Mouse (Mus musculus) kidney, embryonic 14.5 days (tissue): ENCODE measurements around the gene Epn3. TPM values are rescaled to one million over a fixed set of nuclear protein-coding genes. Genes with fewer than 3 reads are reported as not detected.

Experiments used
- ATAC-seq: fragments of 200-750 bp; cut with Nextera tagmentation; 2 replicates; pipeline ENCODE4 v1.8.0; 2017; ENCODE audit warnings: moderate number of reproducible peaks, mild to moderate bottlenecking, moderate TSS enrichment, moderate library complexity; ENCODE audit not compliant: low FRiP score, low TSS enrichment
- H3K27ac ChIP-seq: fragments of 300-500 bp; sonication (generic); 2 replicates; pipeline ENCODE4 v1.5.1; 2014; ENCODE audit warnings: low read depth, mild to moderate bottlenecking, low read length, moderate library complexity, mixed read lengths
- H3K27me3 ChIP-seq: fragments of 300-500 bp; sonication (generic); 2 replicates; pipeline ENCODE4 v1.6.1; 2014; ENCODE audit warnings: mild to moderate bottlenecking, low read length; ENCODE audit not compliant: control insufficient read depth, insufficient read depth
- H3K36me3 ChIP-seq: fragments of 300-500 bp; sonication (generic); 2 replicates; pipeline ENCODE4 v1.6.1; 2014; ENCODE audit warnings: low read length, mixed read lengths; ENCODE audit not compliant: control insufficient read depth, insufficient read depth
- H3K4me1 ChIP-seq: fragments of 300-500 bp; sonication (generic); 2 replicates; pipeline ENCODE4 v1.6.1; 2014; ENCODE audit warnings: low read length, mixed read lengths; ENCODE audit not compliant: control insufficient read depth, insufficient read depth
- H3K4me2 ChIP-seq: fragments of 300-500 bp; sonication (generic); replicated peaks from 2 replicates; pipeline ENCODE4 v1.6.1; 2014; ENCODE audit warnings: low read depth, mild to moderate bottlenecking, low read length
- H3K4me3 ChIP-seq: fragments of 300-500 bp; sonication (generic); 2 replicates; pipeline ENCODE4 v1.5.1; 2014; ENCODE audit warnings: mild to moderate bottlenecking, low read length
- H3K9ac ChIP-seq: fragments of 300-500 bp; sonication (generic); 2 replicates; pipeline ENCODE4 v1.6.1; 2014; ENCODE audit warnings: low read depth, mild to moderate bottlenecking, low read length, moderate library complexity
- H3K9me3 ChIP-seq: fragments of 300-500 bp; sonication (generic); 2 replicates; pipeline ENCODE4 v1.6.1; 2016; ENCODE audit warnings: low read length; ENCODE audit not compliant: control insufficient read depth
- WGBS: fragments of 180-500 bp; shearing (Covaris S2); extraction: QIAGEN DNeasy Blood & Tissue Kit; methylation state at CpG from one replicate; pipeline ENCODE4 v1.1.7; 2014; 5-methylcytosine and 5-hydroxymethylcytosine counted together
- polyA plus RNA-seq: library from polyadenylated mRNA; unstranded; fragments of >200 nt; fragmentation: Nextera tagmentation; extraction: Ambion mirVana; gene quantifications from 2 replicates; pipeline ENCODE4 v1.2.1, GENCODE M21; 2014

Epn3 gene
- polyA plus RNA-seq, 1 experiment from 2014 or later, result 16.4 TPM

- Histone ChIP-seq H3K9me3 (no peaks in the 10 kb centered on the region), H3K27ac (0 out of 2 replicates have a peak overlapping the region, but pooled peaks have one; percentile 24), H3K4me1 (peaks cover 69% of the 10 kb centered on the region), H3K4me2 (no peak overlapping the region), H3K27me3 (peaks cover 19% of the 10 kb centered on the region), H3K4me3 (no peak overlapping the region), H3K9ac (no peak overlapping the region), H3K36me3 (no peaks in the 10 kb centered on the region)
- no peak for ATAC-seq
- WGBS, result 29% methylated on average over 6 of the region's 7 CpGs
Observed at GRCm38 (mm10) chr11:94470391-94470790, 29.4 kb downstream of the Epn3 start.

GRCm38 (mm10) chr11:94469136-94470064 is 30.4 kb downstream of the Epn3 start:
- Histone ChIP-seq H3K36me3 (no peaks in the 10 kb centered on the region), H3K4me3 (no peak overlapping the region), H3K4me1 (peaks cover 68% of the 10 kb centered on the region), H3K4me2 (no peak overlapping the region), H3K9ac (no peak overlapping the region), H3K27ac (no peak overlapping the region; the same call in 1 of the 2 replicates), H3K9me3 (no peaks in the 10 kb centered on the region), H3K27me3 (peaks cover 9% of the 10 kb centered on the region)
- WGBS, result 46% methylated on average over 9 of the region's 9 CpGs
- no peak for ATAC-seq

GRCm38 (mm10) chr11:94468582-94469064 is 31.2 kb downstream of the Epn3 start:
- Histone ChIP-seq H3K4me3 (no peak overlapping the region), H3K4me1 (peaks cover 66% of the 10 kb centered on the region), H3K27ac (no peak overlapping the region), H3K4me2 (no peak overlapping the region), H3K9ac (no peak overlapping the region), H3K9me3 (no peaks in the 10 kb centered on the region), H3K36me3 (no peaks in the 10 kb centered on the region), H3K27me3 (peaks cover 9% of the 10 kb centered on the region)
- no peak; the same call in 1 of the 2 replicates for ATAC-seq
- WGBS, result 50% methylated on average over 4 of the region's 4 CpGs

- Histone ChIP-seq H3K4me2 (no peak overlapping the region), H3K9me3 (no peaks in the 10 kb centered on the region), H3K27ac (no peak overlapping the region), H3K9ac (no peak overlapping the region), H3K27me3 (no peaks in the 10 kb centered on the region), H3K36me3 (no peaks in the 10 kb centered on the region), H3K4me1 (peaks cover 45% of the 10 kb centered on the region), H3K4me3 (no peak overlapping the region)
- ATAC-seq, result no peak
- 89% methylated on average over 17 of the region's 17 CpGs for WGBS
Observed at GRCm38 (mm10) chr11:94466333-94466855, 33.4 kb downstream of the Epn3 start.

DNA sequence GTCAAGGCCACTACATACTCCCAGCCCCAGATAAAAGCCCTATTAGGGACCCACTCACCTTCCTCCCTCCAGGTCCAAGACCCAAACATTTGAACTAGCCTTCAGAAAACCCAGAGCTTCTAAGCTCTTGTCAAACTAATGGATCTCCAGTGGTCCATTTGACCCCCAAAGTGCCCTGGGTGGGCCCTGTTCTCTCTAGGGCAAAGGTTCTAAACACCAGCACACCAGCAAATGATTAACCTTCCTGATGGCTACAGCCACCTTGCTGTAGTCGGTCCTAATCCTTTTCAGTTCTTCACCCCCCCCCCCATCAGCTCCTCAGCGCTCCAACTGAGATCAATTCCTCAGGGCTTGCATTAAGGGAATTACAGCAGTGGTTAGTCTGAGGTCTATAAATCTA is 35.6 kb downstream of the Epn3 start:
- ATAC-seq, result no peak
- Histone ChIP-seq H3K27ac (no peak overlapping the region), H3K9me3 (no peaks in the 10 kb centered on the region), H3K9ac (no peak overlapping the region), H3K4me3 (no peak overlapping the region), H3K36me3 (peaks cover 2% of the 10 kb centered on the region), H3K4me1 (peaks cover 28% of the 10 kb centered on the region), H3K4me2 (no peak overlapping the region), H3K27me3 (no peaks in the 10 kb centered on the region)
- 10% methylated on average over 2 of the region's 2 CpGs for WGBS

DNA sequence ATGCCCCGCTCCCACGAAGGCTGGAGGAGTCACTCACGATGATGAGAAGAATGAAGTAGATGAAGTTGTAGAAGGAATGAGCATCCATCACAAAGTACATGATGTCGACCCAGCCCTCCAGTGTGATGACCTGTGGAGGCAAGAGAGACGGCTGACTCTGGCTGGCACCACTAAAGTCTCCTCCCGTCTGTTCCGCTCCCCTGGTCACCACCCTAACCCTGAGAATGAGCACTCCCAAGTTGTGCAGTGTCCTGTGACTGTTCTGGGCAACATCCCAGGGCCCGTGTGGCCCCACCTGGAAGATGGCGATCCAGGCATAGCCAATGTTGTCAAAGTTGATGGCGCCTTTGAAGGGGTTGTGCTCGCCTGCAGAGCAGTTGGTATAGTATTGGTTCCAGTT is 37.9 kb downstream of the Epn3 start:
- 59% methylated on average over 11 of the region's 11 CpGs for WGBS
- peaks cover 17% of the 10 kb centered on the region for H3K4me1 ChIP-seq
- H3K4me3 ChIP-seq, result no peak overlapping the region
- H3K27me3 ChIP-seq, result no peaks in the 10 kb centered on the region
- H3K9ac ChIP-seq, result no peak overlapping the region
- H3K36me3 ChIP-seq, result peaks cover 9% of the 10 kb centered on the region
- ATAC-seq, result no peak
- H3K4me2 ChIP-seq, result no peak overlapping the region
- H3K9me3 ChIP-seq, result no peaks in the 10 kb centered on the region
- H3K27ac ChIP-seq, result no peak overlapping the region

GRCm38 (mm10) chr11:94457001-94457400 is 42.8 kb downstream of the Epn3 start:
- no peak overlapping the region for H3K4me2 ChIP-seq
- peaks cover 9% of the 10 kb centered on the region for H3K36me3 ChIP-seq
- H3K27ac ChIP-seq, result no peak overlapping the region
- no peaks in the 10 kb centered on the region for H3K27me3 ChIP-seq
- H3K9me3 ChIP-seq, result no peaks in the 10 kb centered on the region
- H3K9ac ChIP-seq, result no peak overlapping the region
- WGBS, result 78% methylated on average over 15 of the region's 15 CpGs
- peaks cover 13% of the 10 kb centered on the region for H3K4me1 ChIP-seq
- no peak overlapping the region for H3K4me3 ChIP-seq
- no peak for ATAC-seq

DNA sequence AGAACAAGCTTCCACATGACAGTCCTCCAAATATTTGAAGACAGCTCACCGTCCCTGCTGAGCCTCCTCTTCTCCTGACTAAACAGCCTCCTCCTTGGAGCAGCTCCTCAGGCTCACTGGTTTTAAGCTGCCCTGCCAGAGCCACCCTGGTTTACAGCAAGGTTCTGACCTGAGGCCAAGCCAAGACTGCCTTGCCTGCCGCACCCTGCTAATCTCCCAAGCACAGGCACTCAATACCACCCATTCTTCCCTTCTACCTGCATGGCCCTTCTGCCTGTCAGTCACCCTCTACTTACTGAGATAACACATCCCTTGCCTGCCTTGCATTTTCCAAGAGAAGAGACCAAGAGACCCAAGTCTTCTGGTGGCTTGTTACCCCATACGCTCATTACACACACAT is 43.4 kb downstream of the Epn3 start:
- Histone ChIP-seq H3K27ac (no peak overlapping the region), H3K36me3 (peaks cover 9% of the 10 kb centered on the region), H3K4me1 (peaks cover 14% of the 10 kb centered on the region), H3K4me2 (no peak overlapping the region), H3K9me3 (no peaks in the 10 kb centered on the region), H3K27me3 (no peaks in the 10 kb centered on the region), H3K4me3 (no peak overlapping the region), H3K9ac (no peak overlapping the region)
- 81% methylated on average over 3 of the region's 3 CpGs for WGBS
- no peak for ATAC-seq
